Mouse (Mus musculus) forebrain, embryonic 11.5 days (tissue): ENCODE results near the gene Fam214a. TPM values are rescaled to one million over a fixed set of nuclear protein-coding genes. Genes with fewer than 3 reads are reported as not detected.

ENCODE experiments used
- ATAC-seq: fragments of 200-750 bp; cut with Nextera tagmentation; replicated peaks from 2 replicates; pipeline ENCODE4 v1.8.0; 2017; ENCODE audit warnings: moderate TSS enrichment; ENCODE audit not compliant: low FRiP score
- DNase-seq: peaks from one replicate; pipeline ENCODE4 v3.0.0-alpha.2; 2017; ENCODE audit warnings: low spot score
- H3K27ac ChIP-seq: fragments of 300-500 bp; sonication (generic); 2 replicates; pipeline ENCODE4 v1.5.1; 2014; ENCODE audit warnings: low read depth, low read length
- H3K27me3 ChIP-seq: fragments of 300-500 bp; sonication (generic); 2 replicates; pipeline ENCODE4 v1.6.1; 2014; ENCODE audit warnings: mild to moderate bottlenecking, low read length, mixed read lengths; ENCODE audit not compliant: control insufficient read depth, insufficient read depth
- H3K36me3 ChIP-seq: fragments of 300-500 bp; sonication (generic); 2 replicates; pipeline ENCODE4 v1.6.1; 2014; ENCODE audit warnings: mild to moderate bottlenecking, low read length, moderate library complexity, mixed read lengths; ENCODE audit not compliant: control insufficient read depth, insufficient read depth
- H3K4me1 ChIP-seq: fragments of 300-500 bp; sonication (generic); replicated peaks from 2 replicates; pipeline ENCODE4 v1.6.1; 2014; ENCODE audit warnings: low read length, mixed read lengths; ENCODE audit not compliant: control insufficient read depth, insufficient read depth
- H3K4me2 ChIP-seq: fragments of 300-500 bp; sonication (generic); 2 replicates; pipeline ENCODE4 v1.6.1; 2014; ENCODE audit warnings: low read depth, mild to moderate bottlenecking, low read length, moderate library complexity, mixed read lengths; ENCODE audit not compliant: severe bottlenecking
- H3K4me3 ChIP-seq: fragments of 300-500 bp; sonication (generic); 2 replicates; pipeline ENCODE4 v1.5.1; 2014; ENCODE audit warnings: low read depth, low read length
- H3K9ac ChIP-seq: fragments of 300-500 bp; sonication (generic); 2 replicates; pipeline ENCODE4 v1.6.1; 2014; ENCODE audit warnings: low read length
- H3K9me3 ChIP-seq: fragments of 300-500 bp; sonication (generic); 2 replicates; pipeline ENCODE4 v1.6.1; 2016; ENCODE audit warnings: low read length, mixed read lengths; ENCODE audit not compliant: control insufficient read depth
- WGBS: fragments of 180-500 bp; shearing (Covaris S2); extraction: QIAGEN DNeasy Blood & Tissue Kit; methylation state at CpG from one replicate; pipeline ENCODE4 v1.1.7; 2014; 5-methylcytosine and 5-hydroxymethylcytosine counted together
- polyA plus RNA-seq: library from polyadenylated mRNA; unstranded; fragments of >200 nt; fragmentation: Nextera tagmentation; extraction: Ambion mirVana; gene quantifications from 2 replicates; pipeline ENCODE4 v1.2.1, GENCODE M21; 2014

The Fam214a gene
- polyA plus RNA-seq, 1 experiment from 2014 or later: 18.3 TPM

GRCm38 (mm10) chr9:75051841-75052240 lies 99.2 kb downstream of the Fam214a start:
- Histone ChIP-seq H3K9me3 (no peaks in the 10 kb centered on the region), H3K36me3 (no peaks in the 10 kb centered on the region), H3K4me1 (no peaks in the 10 kb centered on the region), H3K4me2 (no peak overlapping the region), H3K9ac (no peak overlapping the region), H3K4me3 (no peak overlapping the region), H3K27ac (no peak overlapping the region), H3K27me3 (no peaks in the 10 kb centered on the region)
- WGBS: 89% methylated on average over 4 of the region's 4 CpGs
- ATAC-seq: no peak
- no peak for DNase-seq

GRCm38 (mm10) chr9:75055046-75055445 lies 102.4 kb downstream of the Fam214a start:
- H3K9ac ChIP-seq: no peak overlapping the region
- no peaks in the 10 kb centered on the region for H3K4me1 ChIP-seq
- H3K9me3 ChIP-seq: no peaks in the 10 kb centered on the region
- H3K36me3 ChIP-seq: peaks cover 3% of the 10 kb centered on the region; the same call in 1 of the 2 replicates
- H3K4me2 ChIP-seq: no peak overlapping the region
- no peak overlapping the region for H3K27ac ChIP-seq
- DNase-seq (no peak), ATAC-seq (no peak)
- 97% methylated on average over 5 of the region's 5 CpGs for WGBS
- H3K27me3 ChIP-seq: no peaks in the 10 kb centered on the region
- H3K4me3 ChIP-seq: no peak overlapping the region

- 75% methylated on average over 9 of the region's 9 CpGs for WGBS
- ATAC-seq: no peak
These were observed 112.1 kb downstream of the Fam214a start for GRCm38 (mm10) chr9:75064678-75065331.

GRCm38 (mm10) chr9:75070457-75071028 lies 117.9 kb downstream of the Fam214a start, which contains the start of gene Myo5a:
Gene Myo5a (plus strand): TSS chr9:75071015.
- Histone ChIP-seq H3K4me1 (peaks cover 3% of the 10 kb centered on the region; the same call in 1 of the 2 replicates), H3K27ac (peak within 1 kb of the TSS; percentile 95), H3K9ac (peak within 1 kb of the TSS; percentile 96), H3K36me3 (no peaks in the 10 kb centered on the region), H3K4me2 (peak within 1 kb of the TSS; percentile 81), H3K4me3 (peak within 1 kb of the TSS; percentile 80), H3K9me3 (no peaks in the 10 kb centered on the region), H3K27me3 (no peaks in the 10 kb centered on the region)
- WGBS: 21% methylated on average over 23 of the region's 23 CpGs
- ATAC-seq: no peak; the same call in 1 of the 2 replicates
- no peak for DNase-seq

More at GRCm38 (mm10) chr9:75064678-75065331, 112.1 kb downstream of the Fam214a start:
- Histone ChIP-seq H3K9me3 (no peaks in the 10 kb centered on the region), H3K36me3 (no peaks in the 10 kb centered on the region; the same call in 1 of the 2 replicates), H3K4me3 (no peak overlapping the region), H3K4me1 (no peaks in the 10 kb centered on the region), H3K4me2 (no peak overlapping the region), H3K27ac (no peak overlapping the region), H3K27me3 (no peaks in the 10 kb centered on the region), H3K9ac (no peak overlapping the region)
- no peak for DNase-seq

- Histone ChIP-seq H3K9me3 (no peaks in the 10 kb centered on the region), H3K4me2 (peak overlapping the region; percentile 81), H3K4me3 (peak overlapping the region; percentile 80), H3K27ac (peak overlapping the region; percentile 95), H3K9ac (peak overlapping the region; percentile 96), H3K4me1 (peaks cover 3% of the 10 kb centered on the region; the same call in 1 of the 2 replicates), H3K36me3 (no peaks in the 10 kb centered on the region), H3K27me3 (no peaks in the 10 kb centered on the region)
- under 1% methylated on average over 72 of the region's 92 CpGs for WGBS
- peak; percentile 93 for DNase-seq
- peak; percentile 95 for ATAC-seq
These were observed 118.5 kb downstream of the Fam214a start for GRCm38 (mm10) chr9:75071029-75071705.

GRCm38 (mm10) chr9:75071706-75072192 lies 119.1 kb downstream of the Fam214a start:
- no peaks in the 10 kb centered on the region for H3K27me3 ChIP-seq
- H3K4me2 ChIP-seq: peak overlapping the region; percentile 81
- DNase-seq (no peak), ATAC-seq (peak; percentile 2; the same call in 1 of the 2 replicates)
- H3K9ac ChIP-seq: peak overlapping the region; percentile 96
- H3K9me3 ChIP-seq: no peaks in the 10 kb centered on the region
- H3K36me3 ChIP-seq: no peaks in the 10 kb centered on the region
- H3K4me3 ChIP-seq: peak overlapping the region; percentile 80
- peak overlapping the region; percentile 95 for H3K27ac ChIP-seq
- 0% methylated on average over 29 of the region's 29 CpGs for WGBS
- H3K4me1 ChIP-seq: peaks cover 3% of the 10 kb centered on the region; the same call in 1 of the 2 replicates

- 11% methylated on average over 3 of the region's 3 CpGs for WGBS
- Histone ChIP-seq H3K4me3 (peak overlapping the region; percentile 80), H3K9ac (peak overlapping the region; percentile 96), H3K27me3 (no peaks in the 10 kb centered on the region), H3K4me2 (peak overlapping the region; percentile 81), H3K36me3 (no peaks in the 10 kb centered on the region), H3K27ac (no peak overlapping the region), H3K4me1 (peaks cover 3% of the 10 kb centered on the region; the same call in 1 of the 2 replicates), H3K9me3 (no peaks in the 10 kb centered on the region)
- no peak for DNase-seq
- ATAC-seq: no peak
These were observed 119.7 kb downstream of the Fam214a start for GRCm38 (mm10) chr9:75072361-75072760.

GRCm38 (mm10) chr9:75077191-75077590 lies 124.5 kb downstream of the Fam214a start:
- no peaks in the 10 kb centered on the region for H3K27me3 ChIP-seq
- H3K27ac ChIP-seq: no peak overlapping the region
- H3K9me3 ChIP-seq: no peaks in the 10 kb centered on the region; the same call in 1 of the 2 replicates
- no peaks in the 10 kb centered on the region; the same call in 1 of the 2 replicates for H3K36me3 ChIP-seq
- ATAC-seq: no peak
- DNase-seq: no peak
- no peaks in the 10 kb centered on the region; the same call in 1 of the 2 replicates for H3K4me1 ChIP-seq
- H3K9ac ChIP-seq: no peak overlapping the region
- no peak overlapping the region for H3K4me3 ChIP-seq
- H3K4me2 ChIP-seq: no peak overlapping the region
